Mouse (Mus musculus) megakaryocyte, embryonic 14.5 days (primary cell): ENCODE measurements around the gene Angptl2.

Experiments used
- FLI1 ChIP-seq: IDR thresholded peaks from 2 replicates; pipeline ENCODE4 v1.6.1; 2012; ENCODE audit warnings: low read length, inconsistent platforms, mixed read lengths
- GATA1 ChIP-seq: IDR thresholded peaks from 3 replicates; pipeline ENCODE4 v1.6.1; 2012; ENCODE audit warnings: mixed read lengths, low read length, inconsistent platforms, borderline replicate concordance

GRCm38 (mm10) chr2:33200368-33201068 is 15.4 kb upstream of the Angptl2 start:
- no peak for TF ChIP-seq FLI1
- no peak for TF ChIP-seq GATA1
